Mouse (Mus musculus): Measurements from ENCODE around the gene Rora. TPM values are rescaled to one million over a fixed set of nuclear protein-coding genes. Genes with fewer than 3 reads are reported as not detected.

Gene Rora
- polyA plus RNA-seq, 1 experiment from 2014 or later, result 8.9 TPM

DNA sequence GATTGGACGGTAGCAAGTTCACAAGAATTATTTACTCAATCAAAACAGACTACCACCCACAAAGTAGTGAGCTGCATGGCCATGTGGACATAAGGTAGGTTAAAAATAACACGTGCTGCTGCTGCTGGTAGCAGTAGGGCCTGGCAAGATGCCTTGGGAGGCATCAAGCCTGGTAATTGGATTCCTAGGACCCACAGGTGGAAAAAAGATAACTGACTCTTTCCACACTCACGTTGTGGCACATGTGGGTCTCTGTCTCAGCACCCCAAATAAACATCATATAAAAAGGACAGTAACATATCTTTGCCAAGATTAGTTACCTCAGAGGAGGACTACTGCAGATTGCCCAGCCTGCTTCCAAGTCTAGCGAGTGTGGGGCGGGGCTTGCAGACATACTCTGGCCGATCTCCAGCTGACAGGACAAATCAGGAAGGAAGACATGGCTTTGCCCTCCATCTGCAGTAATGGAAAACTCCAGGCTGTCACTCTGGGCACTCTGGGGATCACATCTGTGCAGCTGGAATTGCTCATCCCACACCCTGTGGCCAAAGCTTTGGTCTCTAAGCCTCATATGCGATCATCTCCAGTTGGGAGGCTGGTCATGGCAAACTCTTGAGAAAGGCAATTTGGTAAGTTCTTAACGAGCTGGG, 71.2 kb downstream of the Rora start:
- Histone ChIP-seq H3K4me1 (peaks cover 3% of the 10 kb centered on the region; the same call in 1 of the 2 replicates), H3K27me3 (no peaks in the 10 kb centered on the region), H3K4me2 (no peak overlapping the region), H3K9me3 (replicated peaks) (no peaks in the 10 kb centered on the region), H3K4me3 (replicated peaks) (no peak overlapping the region), H3K27ac (no peak overlapping the region), H3K36me3 (no peaks in the 10 kb centered on the region), H3K9ac (no peak overlapping the region)
- no peak for ATAC-seq (replicated peaks; ENCODE audit: low FRiP score)
- WGBS, result 65% methylated on average over 8 of the region's 8 CpGs

DNA sequence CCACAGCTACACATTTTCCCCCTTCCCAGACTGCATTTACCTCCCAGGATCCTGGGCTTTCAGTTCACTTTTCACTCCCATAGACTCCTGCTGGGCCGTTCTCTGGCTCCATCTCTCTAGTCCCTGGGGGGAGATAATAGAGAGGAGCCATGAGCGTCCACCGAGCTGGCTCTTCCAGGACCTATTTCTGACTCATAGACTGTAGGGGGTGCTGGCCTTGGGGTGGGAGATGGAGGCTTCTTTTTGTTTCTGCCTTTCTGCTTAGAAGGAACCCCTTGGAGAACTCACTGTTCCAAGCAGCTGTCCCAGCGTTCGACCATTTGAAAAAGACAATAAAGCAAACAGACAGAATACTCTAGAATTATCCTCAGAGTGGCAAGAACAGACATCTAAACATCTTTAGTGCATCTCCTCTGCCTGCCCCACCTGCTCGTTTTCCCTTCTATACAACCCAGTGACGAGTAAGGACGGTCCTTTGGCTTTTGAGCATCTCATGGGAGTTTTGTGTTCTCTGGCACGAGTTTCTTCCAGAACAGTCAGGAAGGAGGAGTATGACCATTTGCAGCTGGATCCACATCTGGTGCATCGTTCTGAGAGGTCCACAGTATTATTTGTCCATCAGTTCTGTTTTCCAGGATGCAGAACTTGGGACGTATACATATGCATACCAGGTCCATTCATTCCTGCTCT, 73.7 kb downstream of the Rora start:
- H3K4me3 ChIP-seq (replicated peaks), result no peak overlapping the region
- no peaks in the 10 kb centered on the region for H3K27me3 ChIP-seq
- no peak overlapping the region for H3K4me2 ChIP-seq
- no peak overlapping the region for H3K27ac ChIP-seq
- no peak for ATAC-seq (replicated peaks; ENCODE audit: low FRiP score)
- no peak overlapping the region for H3K9ac ChIP-seq
- peaks cover 3% of the 10 kb centered on the region; the same call in 1 of the 2 replicates for H3K4me1 ChIP-seq
- WGBS, result 75% methylated on average over 11 of the region's 11 CpGs
- peaks cover 5% of the 10 kb centered on the region; the same call in 1 of the 2 replicates for H3K36me3 ChIP-seq
- peaks cover 5% of the 10 kb centered on the region; the same call in 1 of the 2 replicates for H3K9me3 ChIP-seq (replicated peaks)

DNA sequence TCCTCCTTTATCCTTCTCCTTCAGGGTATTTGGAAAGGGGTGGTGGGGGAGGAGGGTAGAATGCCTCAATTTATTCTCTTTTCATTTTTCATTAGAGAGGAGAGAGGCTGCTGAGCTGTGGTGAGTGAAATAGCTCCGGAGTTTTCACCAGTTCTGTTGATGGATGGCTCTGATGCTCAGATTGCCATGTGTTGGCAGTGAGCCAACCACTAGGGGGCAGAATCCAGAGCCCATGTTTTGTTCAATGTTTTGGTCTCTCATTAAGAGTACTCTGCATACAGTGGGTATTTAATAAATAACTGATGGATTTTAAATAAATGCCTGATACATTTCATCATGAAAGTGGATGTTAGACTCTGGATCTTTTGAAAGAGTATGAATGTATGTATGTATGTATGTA, 77.9 kb downstream of the Rora start:
- H3K9me3 ChIP-seq (replicated peaks), result peaks cover 6% of the 10 kb centered on the region; the same call in 1 of the 2 replicates
- H3K4me1 ChIP-seq, result no peaks in the 10 kb centered on the region
- H3K27ac ChIP-seq, result no peak overlapping the region
- no peak overlapping the region for H3K4me2 ChIP-seq
- peaks cover 7% of the 10 kb centered on the region; the same call in 1 of the 2 replicates for H3K36me3 ChIP-seq
- no peak for ATAC-seq (replicated peaks; ENCODE audit: low FRiP score)
- H3K27me3 ChIP-seq, result no peaks in the 10 kb centered on the region
- H3K4me3 ChIP-seq (replicated peaks), result no peak overlapping the region
- no peak overlapping the region for H3K9ac ChIP-seq
- 76% methylated on average over 1 of the region's 1 CpGs for WGBS

DNA sequence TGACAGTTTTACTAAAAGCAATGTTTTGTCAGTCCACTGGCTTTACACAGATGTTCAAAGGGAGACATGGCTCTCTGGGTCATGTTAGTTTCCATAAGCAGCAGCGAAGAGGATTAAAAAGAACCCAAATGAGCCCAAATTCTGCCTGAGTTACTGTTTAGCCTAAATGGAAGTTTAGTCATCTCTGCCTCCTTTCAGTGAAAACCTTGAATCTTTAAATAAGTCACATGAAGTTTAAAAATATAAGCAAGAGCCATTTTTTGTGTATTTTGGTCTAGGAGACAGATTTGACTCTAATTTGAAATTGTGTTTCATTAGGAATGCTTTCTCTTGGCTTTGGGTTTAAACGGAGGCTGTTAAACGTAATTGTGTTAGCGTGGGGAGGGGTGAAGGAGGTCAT, 79.3 kb downstream of the Rora start:
- Histone ChIP-seq H3K27me3 (no peaks in the 10 kb centered on the region), H3K9me3 (replicated peaks) (peaks cover 6% of the 10 kb centered on the region; the same call in 1 of the 2 replicates), H3K9ac (no peak overlapping the region), H3K4me2 (no peak overlapping the region), H3K4me1 (no peaks in the 10 kb centered on the region), H3K36me3 (peaks cover 7% of the 10 kb centered on the region; the same call in 1 of the 2 replicates), H3K27ac (no peak overlapping the region), H3K4me3 (replicated peaks) (no peak overlapping the region)
- no peak for ATAC-seq (replicated peaks; ENCODE audit: low FRiP score)
- 87% methylated on average over 4 of the region's 4 CpGs for WGBS

DNA sequence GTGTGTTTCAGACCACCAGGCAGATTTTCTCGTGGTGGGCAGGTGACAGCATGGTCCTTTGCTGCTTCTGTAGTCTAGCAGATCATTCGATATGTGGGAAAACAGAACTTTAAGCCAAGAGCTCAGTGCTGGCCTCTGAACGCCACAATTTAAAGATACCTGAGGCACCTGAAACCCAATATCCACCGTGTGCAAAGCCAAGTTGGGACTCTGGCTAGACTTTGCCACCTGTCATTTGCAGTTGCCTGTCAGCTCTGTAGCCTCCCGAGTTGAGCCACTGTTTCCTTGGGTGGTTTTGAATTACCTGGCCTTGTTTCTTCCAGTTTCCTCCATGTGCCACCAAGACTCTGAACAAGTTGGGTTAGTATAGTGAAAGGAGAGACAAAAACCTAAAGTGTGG, 82.3 kb downstream of the Rora start:
- Histone ChIP-seq H3K36me3 (peaks cover 7% of the 10 kb centered on the region; the same call in 1 of the 2 replicates), H3K4me2 (no peak overlapping the region), H3K27ac (no peak overlapping the region), H3K9ac (no peak overlapping the region), H3K4me1 (no peaks in the 10 kb centered on the region), H3K9me3 (replicated peaks) (peaks cover 6% of the 10 kb centered on the region; the same call in 1 of the 2 replicates), H3K4me3 (replicated peaks) (no peak overlapping the region), H3K27me3 (no peaks in the 10 kb centered on the region)
- ATAC-seq (replicated peaks; ENCODE audit: low FRiP score), result no peak
- 56% methylated on average over 5 of the region's 5 CpGs for WGBS

DNA sequence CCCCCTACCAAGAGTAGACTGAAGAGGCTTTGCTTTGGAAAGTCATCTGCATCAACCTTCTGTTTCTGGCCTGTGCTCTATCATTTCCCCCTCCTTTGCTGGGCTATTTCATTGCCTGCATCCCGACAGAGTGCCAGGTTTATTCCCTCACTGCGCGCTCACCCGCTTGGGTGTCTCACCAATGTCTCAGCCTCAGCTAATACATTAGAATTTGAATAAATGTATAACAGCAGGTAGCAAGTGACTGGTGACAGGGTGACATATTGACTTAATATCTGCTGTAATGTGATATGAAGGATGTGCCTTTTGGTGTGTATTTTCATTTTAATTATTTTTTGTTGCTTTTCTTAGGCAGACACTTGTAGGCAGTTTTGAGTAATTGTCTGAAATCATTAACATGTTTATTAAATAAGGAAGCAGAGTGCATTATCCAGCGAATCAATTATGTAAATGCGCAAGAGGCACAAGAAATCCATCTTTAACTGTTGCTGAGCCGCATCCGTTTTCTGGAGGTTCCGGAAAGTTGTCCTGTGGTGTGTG, 83.7 kb downstream of the Rora start:
- peaks cover 2% of the 10 kb centered on the region; the same call in 1 of the 2 replicates for H3K36me3 ChIP-seq
- H3K4me1 ChIP-seq, result no peaks in the 10 kb centered on the region
- 93% methylated on average over 9 of the region's 9 CpGs for WGBS
- no peak for ATAC-seq (replicated peaks; ENCODE audit: low FRiP score)
- H3K4me2 ChIP-seq, result no peak overlapping the region
- no peak overlapping the region for H3K27ac ChIP-seq
- H3K4me3 ChIP-seq (replicated peaks), result no peak overlapping the region
- H3K9me3 ChIP-seq (replicated peaks), result peaks cover 1% of the 10 kb centered on the region; the same call in 1 of the 2 replicates
- no peak overlapping the region for H3K9ac ChIP-seq
- no peaks in the 10 kb centered on the region for H3K27me3 ChIP-seq

DNA sequence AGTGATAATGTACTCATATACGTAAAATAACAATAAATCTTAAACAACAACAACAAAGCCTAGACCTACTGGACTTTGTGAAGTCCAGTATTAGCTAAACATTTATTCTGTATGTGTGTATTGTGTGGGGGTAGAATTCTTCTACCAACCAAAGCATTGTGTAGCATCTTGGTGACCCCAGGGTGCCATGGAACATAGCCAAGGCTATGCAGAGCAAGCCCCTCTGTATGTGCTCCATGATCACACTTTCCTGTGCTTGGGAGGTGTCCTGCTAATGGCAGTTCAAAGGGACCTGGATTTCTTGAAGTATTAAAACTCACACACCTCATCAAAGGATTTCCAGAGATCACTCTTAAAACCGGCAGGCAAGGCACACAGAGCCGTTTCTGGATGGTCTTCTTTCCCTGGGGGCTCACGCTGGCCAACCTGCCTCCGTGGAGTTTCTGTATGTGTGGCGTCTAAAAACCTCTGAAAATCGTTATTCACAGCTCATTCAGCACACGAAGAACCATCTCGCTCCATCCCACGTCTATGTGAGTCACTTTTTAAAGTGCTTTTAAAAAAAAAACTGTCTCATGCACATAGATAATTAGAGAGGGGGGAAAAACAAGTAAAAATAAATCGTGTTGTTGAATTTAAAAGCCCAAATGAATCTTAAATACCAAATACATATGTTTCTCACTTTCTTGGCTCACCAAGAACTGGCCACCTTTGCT, 92.5 kb downstream of the Rora start:
- whole genome bisulfite sequencing, result 79% methylated on average over 11 of the region's 11 CpGs
- Histone ChIP-seq H3K27me3 (no peaks in the 10 kb centered on the region), H3K4me3 (replicated peaks) (no peak overlapping the region), H3K4me1 (peaks cover 9% of the 10 kb centered on the region), H3K9me3 (replicated peaks) (no peaks in the 10 kb centered on the region), H3K4me2 (no peak overlapping the region), H3K9ac (no peak overlapping the region), H3K36me3 (no peaks in the 10 kb centered on the region), H3K27ac (no peak overlapping the region)
- no peak for ATAC-seq (replicated peaks; ENCODE audit: low FRiP score)

DNA sequence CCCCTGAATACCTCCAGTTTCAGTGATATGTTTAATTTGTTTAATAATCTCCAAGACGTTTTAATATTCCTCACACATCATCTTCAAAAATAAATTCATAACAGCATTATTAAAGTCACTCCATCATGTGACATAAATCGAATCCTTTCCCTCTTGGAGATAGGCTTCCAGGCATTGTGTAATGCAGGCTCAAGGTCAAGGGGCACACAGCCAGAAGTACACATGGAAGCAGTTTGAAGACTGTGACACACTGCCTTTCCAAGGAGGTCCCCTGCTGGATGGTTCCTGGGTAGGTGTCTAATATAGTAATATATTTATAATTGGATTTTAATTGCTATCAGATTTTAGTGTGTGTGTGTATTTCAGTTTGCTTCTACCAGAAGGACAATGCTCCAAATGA, 103.4 kb downstream of the Rora start:
- 44% methylated on average over 2 of the region's 2 CpGs for WGBS
- no peak for ATAC-seq (replicated peaks; ENCODE audit: low FRiP score)
- no peaks in the 10 kb centered on the region for H3K27me3 ChIP-seq
- H3K4me2 ChIP-seq, result no peak overlapping the region
- peaks cover 8% of the 10 kb centered on the region; the same call in 1 of the 2 replicates for H3K4me1 ChIP-seq
- no peak overlapping the region for H3K4me3 ChIP-seq (replicated peaks)
- no peak overlapping the region for H3K27ac ChIP-seq
- no peaks in the 10 kb centered on the region for H3K36me3 ChIP-seq
- no peaks in the 10 kb centered on the region for H3K9me3 ChIP-seq (replicated peaks)
- no peak overlapping the region for H3K9ac ChIP-seq

DNA sequence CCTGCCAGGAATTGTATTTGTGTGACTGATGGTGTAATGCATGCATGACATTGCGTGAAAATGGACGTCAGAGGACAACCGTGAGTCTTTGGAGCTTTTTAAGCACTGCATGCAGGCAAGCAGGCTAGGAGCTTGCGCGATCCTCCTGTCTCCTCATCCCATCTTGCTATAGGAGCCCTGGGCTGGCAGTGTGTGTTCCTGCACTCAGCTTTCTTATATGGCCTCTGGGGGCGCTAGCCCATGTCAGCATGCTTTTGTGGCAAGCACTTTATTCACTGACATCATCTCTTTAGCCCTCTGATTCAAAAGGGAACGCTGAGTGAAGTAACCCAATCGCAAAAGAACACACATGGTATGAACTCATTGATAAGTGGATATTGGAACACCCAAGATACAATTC, 105.7 kb downstream of the Rora start:
- WGBS, result 86% methylated on average over 8 of the region's 8 CpGs
- Histone ChIP-seq H3K36me3 (no peaks in the 10 kb centered on the region), H3K27me3 (no peaks in the 10 kb centered on the region), H3K9ac (no peak overlapping the region), H3K4me3 (replicated peaks) (no peak overlapping the region), H3K4me1 (peaks cover 8% of the 10 kb centered on the region; the same call in 1 of the 2 replicates), H3K27ac (no peak overlapping the region), H3K9me3 (replicated peaks) (no peaks in the 10 kb centered on the region), H3K4me2 (no peak overlapping the region)
- ATAC-seq (replicated peaks; ENCODE audit: low FRiP score), result no peak

DNA sequence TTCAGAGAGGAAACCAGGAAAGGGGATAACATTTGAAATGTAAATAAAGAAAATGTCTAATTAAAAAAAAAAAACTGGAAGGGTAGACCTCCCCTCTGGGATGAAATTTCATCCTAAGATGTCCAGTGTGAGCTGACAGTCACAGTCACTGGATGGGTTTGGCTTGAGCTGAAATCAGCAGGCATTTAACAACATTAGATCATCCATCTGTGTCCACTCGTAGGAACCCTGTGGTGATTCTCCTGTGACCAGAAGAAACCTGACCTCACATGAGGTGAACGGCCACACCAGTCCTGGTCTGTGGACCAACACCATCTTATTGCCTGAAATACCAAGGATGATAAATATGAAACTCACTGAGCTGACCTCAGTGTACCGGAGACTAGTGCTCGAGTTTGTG, 106.7 kb downstream of the Rora start:
- H3K9ac ChIP-seq, result no peak overlapping the region
- H3K4me2 ChIP-seq, result no peak overlapping the region
- WGBS, result 42% methylated on average over 4 of the region's 4 CpGs
- no peaks in the 10 kb centered on the region for H3K27me3 ChIP-seq
- no peak overlapping the region for H3K27ac ChIP-seq
- H3K4me3 ChIP-seq (replicated peaks), result no peak overlapping the region
- no peak for ATAC-seq (replicated peaks; ENCODE audit: low FRiP score)
- H3K36me3 ChIP-seq, result no peaks in the 10 kb centered on the region
- H3K4me1 ChIP-seq, result peaks cover 7% of the 10 kb centered on the region; the same call in 1 of the 2 replicates
- no peaks in the 10 kb centered on the region for H3K9me3 ChIP-seq (replicated peaks)

DNA sequence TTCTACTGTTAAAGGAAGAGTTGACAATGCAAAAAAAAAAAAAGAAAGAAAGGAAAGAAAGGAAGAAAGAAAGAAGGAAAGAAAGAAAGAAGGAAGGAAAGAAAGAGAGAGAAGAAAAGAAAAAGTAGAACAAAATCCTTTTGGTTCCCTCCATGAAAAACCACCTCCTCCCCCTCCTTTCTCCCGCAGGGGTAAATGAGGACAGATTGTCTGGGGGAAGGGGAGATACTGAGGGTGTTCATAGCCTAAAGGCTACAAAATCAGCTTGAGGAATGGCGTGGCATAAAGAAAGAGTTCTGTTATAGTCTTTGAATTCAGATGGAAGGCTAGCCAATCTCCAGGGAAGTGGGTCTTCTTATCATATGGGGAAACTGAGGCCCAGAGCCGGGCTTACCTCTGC, 107.3 kb downstream of the Rora start:
- Histone ChIP-seq H3K9ac (no peak overlapping the region), H3K4me3 (replicated peaks) (no peak overlapping the region), H3K36me3 (no peaks in the 10 kb centered on the region), H3K4me2 (no peak overlapping the region), H3K27ac (no peak overlapping the region), H3K27me3 (no peaks in the 10 kb centered on the region), H3K4me1 (0 out of 2 replicates have a peak, but pooled peaks cover 4% of the 10 kb centered on the region), H3K9me3 (replicated peaks) (no peaks in the 10 kb centered on the region)
- ATAC-seq (replicated peaks; ENCODE audit: low FRiP score), result no peak
- WGBS, result 60% methylated on average over 3 of the region's 3 CpGs

DNA sequence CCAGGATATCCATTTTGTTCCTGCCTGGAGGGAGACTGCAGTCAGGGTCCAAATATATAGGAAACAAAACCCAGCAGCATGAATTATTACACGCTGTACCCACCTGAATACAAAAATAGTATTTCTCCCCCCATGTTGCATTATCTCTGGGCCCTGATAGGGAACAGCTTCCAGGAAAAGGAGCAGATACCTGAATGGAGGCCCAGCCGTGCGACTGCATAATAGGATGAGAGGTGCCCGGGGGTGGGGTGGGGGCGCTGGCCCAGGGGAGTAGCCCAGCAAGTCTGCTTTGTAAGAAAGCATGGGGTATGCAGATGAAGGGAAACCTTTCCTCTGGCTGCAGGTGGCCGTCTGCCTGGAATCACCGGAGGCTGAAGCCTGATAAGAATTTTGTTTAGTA, 108.1 kb downstream of the Rora start:
- WGBS, result 58% methylated on average over 7 of the region's 7 CpGs
- H3K36me3 ChIP-seq, result no peaks in the 10 kb centered on the region
- no peak for ATAC-seq (replicated peaks; ENCODE audit: low FRiP score)

More for the DNA sequence above, 108.1 kb downstream of the Rora start:
- no peak overlapping the region for H3K4me2 ChIP-seq
- H3K9ac ChIP-seq, result no peak overlapping the region
- H3K4me3 ChIP-seq (replicated peaks), result no peak overlapping the region
- no peaks in the 10 kb centered on the region for H3K9me3 ChIP-seq (replicated peaks)
- no peak overlapping the region for H3K27ac ChIP-seq
- no peaks in the 10 kb centered on the region for H3K27me3 ChIP-seq
- H3K4me1 ChIP-seq, result no peaks in the 10 kb centered on the region
